Mouse (Mus musculus): ENCODE measurements around the gene Il11ra1.

The Il11ra1 gene

DNA sequence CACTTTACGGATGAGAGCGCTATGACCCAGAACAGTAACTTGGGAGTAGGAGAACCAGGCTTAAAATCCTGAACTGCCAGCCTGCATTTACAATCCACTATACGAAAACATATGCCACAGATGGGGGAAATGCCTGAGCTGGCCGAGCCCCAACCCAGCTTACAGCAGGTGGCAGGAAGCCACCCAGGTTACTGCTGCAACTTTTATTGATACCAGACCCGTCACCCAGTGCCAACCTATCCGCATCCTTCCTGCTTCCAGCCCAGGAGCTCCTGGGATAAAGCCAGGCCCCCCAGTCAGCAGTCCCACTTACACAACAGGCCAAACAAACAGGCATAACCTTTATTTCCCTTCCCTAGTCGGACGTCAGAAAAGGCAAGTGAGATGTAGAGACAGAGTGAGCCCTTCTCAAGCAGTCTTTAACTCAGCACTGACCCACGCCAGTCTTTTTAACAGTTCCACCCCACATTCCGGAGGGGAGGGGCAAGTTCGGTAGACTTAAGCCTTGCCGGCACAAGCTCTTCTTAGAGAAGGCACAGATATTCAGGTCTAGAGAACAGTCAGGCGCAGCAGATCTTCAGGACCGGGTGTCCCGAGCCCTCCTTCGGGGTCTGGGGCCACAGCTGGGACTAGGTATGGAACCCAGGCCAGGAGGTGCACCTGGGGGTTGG is 12.1 kb downstream of the Il11ra1 start:
- DNase-seq = no peak

GRCm38 (mm10) chr4:41712421-41713196 is 12.8 kb downstream of the Il11ra1 start:
- no peak for DNase-seq

- DNase-seq = peak; percentile 91
Measured at GRCm38 (mm10) chr4:41713197-41714067, 13.6 kb downstream of the Il11ra1 start, which contains the start of gene Rpp25l. Rpp25l (minus strand) TSS chr4:41713534.

DNA sequence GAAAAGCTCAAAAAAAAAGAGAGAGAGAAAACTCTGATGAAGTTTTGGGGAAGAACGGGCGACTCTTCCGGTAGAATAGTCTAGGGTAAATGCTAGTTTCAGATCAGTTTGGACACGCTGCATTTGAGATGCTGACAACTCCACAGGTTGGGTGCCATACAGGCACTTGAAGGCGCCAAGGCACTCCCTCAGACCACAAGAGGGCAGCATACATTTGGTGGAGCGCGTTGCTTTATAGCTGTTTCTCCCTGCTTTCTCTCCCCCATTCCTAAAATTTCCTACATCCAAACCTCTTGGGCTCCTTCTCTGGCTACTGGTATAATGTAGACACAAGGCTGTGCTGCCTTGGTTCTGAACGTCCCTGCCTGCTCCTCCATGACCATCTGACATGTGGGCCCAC is 14.5 kb downstream of the Il11ra1 start:
- peak; percentile 86 for DNase-seq

- DNase-seq = no peak
Measured at GRCm38 (mm10) chr4:41715082-41715481, 15.3 kb downstream of the Il11ra1 start.

DNA sequence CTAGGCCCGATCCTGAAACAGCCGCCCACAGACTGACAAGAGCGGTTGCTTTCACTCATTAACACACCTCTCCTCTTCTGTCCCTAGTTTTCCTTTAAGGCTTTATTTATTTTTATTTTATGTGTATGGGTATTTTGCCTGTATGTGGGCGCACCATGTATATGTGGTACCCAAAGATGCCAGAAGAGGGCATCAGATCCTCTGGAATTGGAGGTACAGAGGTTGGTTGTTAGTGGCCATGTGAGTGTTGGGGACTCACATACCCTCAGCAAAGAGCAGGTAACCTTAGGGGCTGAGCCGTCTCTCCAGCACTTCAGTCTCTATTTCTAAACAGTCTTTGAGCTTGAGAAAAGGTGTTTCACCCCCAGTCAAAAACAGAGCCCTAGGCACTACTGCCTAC is 15.8 kb downstream of the Il11ra1 start:
- no peak for DNase-seq

DNA sequence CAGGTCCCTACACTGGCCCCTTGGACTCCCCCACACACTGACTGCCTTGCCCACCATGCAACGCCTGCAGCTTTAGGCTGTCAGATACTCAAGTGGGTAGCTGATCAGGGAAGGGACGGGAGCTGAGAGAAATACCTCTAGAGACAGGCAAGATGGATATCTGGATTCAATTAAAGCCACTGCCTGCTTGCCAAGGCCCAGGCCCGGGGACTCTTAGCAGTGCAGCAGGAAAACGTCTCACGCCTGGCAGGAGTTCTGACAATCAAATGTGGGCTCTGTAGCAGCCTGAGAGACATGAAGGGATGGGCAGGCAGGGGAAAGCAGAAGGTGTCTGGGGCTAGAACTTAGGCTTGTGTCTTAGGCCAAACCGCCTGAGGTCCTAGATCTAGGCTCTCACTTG is 17.0 kb downstream of the Il11ra1 start:
- no peak for DNase-seq

DNA sequence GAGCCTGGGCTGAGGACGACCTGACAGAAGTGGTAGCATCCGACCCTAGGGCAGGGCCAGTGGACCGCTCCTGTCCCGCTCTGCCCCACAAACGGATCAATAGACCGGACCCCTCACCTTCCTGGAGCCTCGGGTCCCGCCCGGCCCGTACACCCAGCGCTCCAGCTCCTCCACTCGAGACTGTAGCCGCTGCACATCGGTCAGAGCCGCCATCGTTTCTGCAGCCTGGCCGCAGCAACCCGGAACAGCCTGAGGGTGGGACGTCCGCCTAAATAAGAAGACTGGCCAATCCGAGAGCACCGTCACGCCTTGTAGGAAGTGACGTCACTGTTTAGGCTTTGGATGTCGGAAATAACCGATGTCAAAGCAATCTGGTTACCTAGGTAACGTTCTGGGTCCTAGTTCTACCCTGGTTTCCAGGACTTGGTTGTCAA is 23.1 kb downstream of the Il11ra1 start, which contains the start of gene Dctn3:
Gene Dctn3 (minus strand): TSS at position 253 of the 434 bp plus-strand sequence.
- peak; percentile 97 for DNase-seq

- DNase-seq = peak; percentile 46
Measured at GRCm38 (mm10) chr4:41726826-41727621, 27.2 kb downstream of the Il11ra1 start.

DNA sequence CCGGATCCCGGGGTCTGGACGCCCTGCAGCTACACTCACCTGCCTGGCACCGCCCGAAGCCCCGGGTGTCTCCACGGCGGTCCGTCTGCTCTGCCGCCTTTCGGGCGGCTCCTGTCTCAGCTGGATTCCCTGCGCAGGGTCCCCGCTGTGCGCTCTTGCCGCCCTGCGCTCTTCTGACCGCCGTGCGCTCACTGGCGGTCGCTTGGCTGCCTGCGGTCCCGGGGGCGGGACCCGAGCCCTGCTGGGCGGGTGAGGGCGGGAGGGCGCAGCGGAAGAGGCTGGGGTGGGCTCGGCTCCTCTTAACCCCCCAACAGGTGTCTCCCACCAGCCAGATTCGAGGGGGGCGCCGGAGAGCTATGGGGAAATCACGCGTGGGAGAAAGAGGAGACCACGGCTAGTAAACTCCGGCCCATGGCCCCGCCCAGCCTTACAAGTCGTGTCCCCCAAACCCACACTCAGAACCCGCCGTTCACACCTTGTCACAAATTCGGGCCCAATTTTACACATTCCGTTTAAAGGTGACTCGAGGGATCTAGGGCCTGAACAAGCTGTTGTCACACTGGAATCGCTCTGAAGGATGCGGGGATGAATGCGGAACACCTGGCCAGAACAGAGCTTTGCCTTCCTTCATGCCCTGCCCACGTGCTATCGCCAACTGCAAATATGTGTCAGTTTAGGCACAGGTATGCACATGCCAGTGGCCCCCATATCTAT is 31.4 kb downstream of the Il11ra1 start, which contains the start of gene Arid3c:
Gene Arid3c (minus strand): TSS at position 91 of the 714 bp plus-strand sequence.
- DNase-seq = peak; percentile 65

DNA sequence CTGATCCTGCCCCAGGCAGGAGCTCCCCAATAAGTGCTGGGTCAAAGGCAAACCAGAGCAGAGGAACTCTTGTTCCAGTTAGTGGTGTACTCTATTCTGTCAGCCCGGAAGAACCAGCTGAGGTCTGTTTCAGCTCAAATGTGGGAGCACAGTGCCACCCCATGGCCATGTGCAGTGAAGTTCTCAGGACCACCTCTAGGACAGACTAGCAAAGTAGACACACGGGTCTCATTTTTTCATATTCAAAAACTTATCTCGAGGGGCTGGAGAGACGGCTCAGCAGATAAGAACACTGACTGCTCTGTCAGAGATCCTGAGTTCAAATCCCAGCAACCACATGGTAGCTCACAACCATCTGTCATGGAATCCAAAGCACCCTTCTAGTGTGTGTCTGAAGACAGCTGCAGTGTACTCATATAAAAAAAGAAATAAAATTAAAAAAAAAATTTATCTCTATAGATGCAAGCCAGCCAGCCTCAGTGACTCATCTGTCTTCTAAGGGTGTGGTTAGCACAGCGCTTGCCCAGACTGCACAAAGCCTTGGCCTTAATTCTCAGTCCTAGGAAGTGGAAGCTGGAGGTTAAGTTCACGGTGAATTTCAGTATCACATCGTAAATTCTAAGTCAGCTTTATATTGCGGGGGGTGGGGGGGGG is 37.9 kb downstream of the Il11ra1 start:
- peak; percentile 79 for DNase-seq

DNA sequence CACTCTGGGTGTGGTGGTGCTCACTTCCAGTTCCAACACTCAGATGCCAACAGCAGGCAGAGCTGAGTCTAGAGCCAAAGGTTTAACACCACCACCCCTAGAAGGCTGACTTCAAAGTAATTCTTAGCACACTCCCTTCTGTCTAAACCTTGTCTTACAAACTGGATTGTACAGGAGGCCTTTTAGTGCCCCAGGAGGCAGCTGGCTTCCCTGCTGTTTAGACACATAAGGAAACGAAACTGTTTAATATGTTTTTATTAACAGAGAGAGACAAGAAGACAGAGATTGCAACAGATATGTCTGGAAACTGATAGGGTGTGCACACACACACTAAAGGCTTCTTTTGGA is 38.4 kb downstream of the Il11ra1 start:
- no peak for DNase-seq

GRCm38 (mm10) chr4:41739260-41739659 is 39.5 kb downstream of the Il11ra1 start:
- DNase-seq = no peak

DNA sequence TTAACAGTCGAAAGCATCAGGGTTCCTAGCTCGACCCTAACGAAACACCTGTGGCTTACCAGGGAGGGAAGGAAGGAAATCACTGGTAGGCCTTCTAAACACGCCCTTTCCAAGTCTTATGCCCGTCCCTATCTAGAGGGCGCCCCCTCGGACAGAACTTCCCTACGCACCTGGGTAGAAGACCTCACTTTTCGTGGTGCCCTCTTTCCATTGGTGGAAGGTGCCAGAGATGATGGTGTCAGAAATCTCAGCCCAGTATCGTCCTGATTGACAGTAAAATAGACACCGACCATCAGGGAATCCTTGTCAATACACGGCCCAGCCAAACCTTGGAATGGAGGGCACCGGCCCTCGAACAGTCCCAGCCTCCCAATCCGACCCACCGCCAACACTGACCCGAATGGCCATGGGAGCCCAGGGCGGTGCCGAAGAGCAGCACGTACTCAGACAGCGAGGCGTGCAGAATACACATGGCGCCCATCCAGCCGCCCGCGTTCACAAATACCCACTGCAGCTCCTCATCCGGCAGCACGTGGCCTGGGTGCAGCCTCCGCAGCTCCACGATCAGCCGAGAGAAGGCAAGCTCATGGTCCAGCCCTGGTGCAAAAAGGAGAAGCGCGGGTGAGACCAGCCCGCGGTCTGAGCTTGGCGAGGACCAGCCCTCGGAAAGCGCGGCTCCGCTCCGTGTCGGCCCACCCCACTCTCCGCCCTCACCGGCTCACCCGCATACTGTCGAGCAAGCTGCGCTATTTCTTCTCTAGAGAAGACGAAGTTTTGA is 40.8 kb downstream of the Il11ra1 start:
- DNase-seq = peak; percentile 33

GRCm38 (mm10) chr4:41741158-41741560 is 41.4 kb downstream of the Il11ra1 start:
- peak; percentile 97 for DNase-seq

DNA sequence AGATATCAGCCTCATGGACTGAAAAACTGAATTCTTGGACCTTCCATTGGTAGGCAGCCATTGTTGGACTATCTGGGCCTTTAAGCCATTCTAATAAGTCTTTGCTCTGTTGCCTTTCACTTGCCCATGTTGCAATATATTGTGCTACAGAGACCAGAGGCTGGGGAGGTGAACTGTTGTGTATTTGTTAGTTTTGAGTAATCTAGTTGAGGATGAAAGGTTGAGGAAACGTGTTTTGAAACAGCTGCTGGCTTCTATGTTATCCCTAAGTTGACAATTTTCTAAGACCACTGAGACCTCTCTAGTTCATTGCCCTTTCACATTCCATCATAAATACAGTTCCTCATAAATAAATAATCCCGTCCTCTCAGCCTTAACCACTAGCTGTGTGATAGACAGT is 44.3 kb downstream of the Il11ra1 start:
- DNase-seq = no peak

DNA sequence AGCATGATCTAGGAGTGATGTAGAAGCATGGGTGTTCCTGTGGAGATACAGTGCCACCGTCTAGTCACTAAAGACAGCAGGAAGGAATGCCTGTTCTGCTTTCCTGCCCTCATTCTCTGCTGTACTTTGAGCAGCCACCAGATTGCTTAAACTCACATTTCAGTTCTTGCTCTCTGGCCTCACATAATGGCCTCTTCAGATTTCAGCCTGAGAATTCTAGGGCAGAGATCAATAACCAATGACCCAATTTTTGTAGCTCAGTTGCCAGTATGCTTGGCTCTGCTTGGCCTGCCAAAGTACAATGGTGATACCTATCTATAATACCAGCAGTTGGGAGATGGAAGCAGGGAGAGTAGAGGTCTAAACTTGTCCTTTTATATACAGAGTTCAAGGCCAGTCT is 45.2 kb downstream of the Il11ra1 start:
- no peak for DNase-seq

DNA sequence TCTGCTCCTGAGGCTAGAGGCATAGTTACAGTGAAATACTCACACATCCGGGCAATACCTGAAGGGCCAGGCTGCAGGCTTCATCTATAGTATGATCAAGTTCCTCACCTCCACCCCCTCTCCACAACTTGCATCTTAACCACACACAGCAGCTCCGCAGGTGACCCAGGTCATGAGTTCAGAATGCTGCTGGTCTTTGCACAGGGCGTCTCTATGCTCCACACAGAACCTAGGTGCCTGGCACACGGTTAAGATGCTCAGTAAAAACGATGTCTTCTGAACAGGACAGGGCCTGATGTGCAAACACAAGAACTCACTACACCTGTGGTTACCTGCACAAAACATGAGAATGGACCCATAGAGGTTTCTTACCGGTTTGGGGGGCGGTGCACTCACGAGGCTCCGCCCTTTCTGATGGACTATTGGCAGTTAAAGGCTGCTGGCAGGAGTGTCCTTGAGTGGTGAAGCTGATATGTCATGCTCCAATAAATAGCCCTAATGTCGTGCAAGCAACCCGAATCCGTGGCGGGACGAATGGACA is 55.1 kb downstream of the Il11ra1 start, which contains the start of gene Galt:
Gene Galt (plus strand): TSS at position 432 of the 541 bp plus-strand sequence.
- no peak for DNase-seq

All from embryo, embryonic 11 days (tissue).